Mouse (Mus musculus): ENCODE results near the gene Myo15b. TPM values are rescaled to one million over a fixed set of nuclear protein-coding genes. Genes with fewer than 3 reads are reported as not detected.

The Myo15b gene
- polyA plus RNA-seq, 1 experiment from 2014 or later = 16.5 TPM

DNA sequence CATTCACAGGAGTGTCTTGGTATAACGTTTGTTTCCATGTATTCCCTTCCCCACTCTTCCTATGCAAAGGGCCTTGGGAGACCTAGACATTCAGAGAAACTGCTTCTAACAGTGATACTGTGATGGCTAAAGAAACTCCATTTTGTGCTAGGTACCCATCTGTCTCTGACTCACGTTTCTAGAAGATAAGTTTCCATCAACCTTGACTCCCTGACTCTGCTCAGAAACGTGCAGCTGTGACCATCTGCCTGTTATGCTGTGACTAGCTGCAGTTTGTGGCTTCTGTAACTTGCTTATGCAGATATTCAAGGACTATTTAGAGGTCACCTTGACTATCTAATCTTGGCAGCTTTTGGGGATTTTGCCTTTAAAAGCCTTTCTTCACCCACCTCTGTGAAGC is 73.0 kb downstream of the Myo15b start:
- no peak for TF ChIP-seq CTCF (IDR thresholded peaks at IDR 0.05; ENCODE audit: low read depth)
- no peak overlapping the region for H3K4me3 ChIP-seq (replicated peaks; ENCODE audit: low read depth, low read length)
- H3K9me3 ChIP-seq (replicated peaks; ENCODE audit: low read length) = no peaks in the 10 kb centered on the region
- peaks cover 17% of the 10 kb centered on the region for H3K4me1 ChIP-seq (replicated peaks; ENCODE audit: insufficient read depth, low read length)
- WGBS = 66% methylated on average over 3 of the region's 3 CpGs
- H3K27me3 ChIP-seq (ENCODE audit: insufficient read depth, low read length) = no peaks in the 10 kb centered on the region
- H3K36me3 ChIP-seq (ENCODE audit: insufficient read depth, low read length) = peaks cover 9% of the 10 kb centered on the region
- no peak overlapping the region for H3K27ac ChIP-seq
- DNase-seq (ENCODE audit: low spot score) (no peak), ATAC-seq (replicated peaks; ENCODE audit: low FRiP score, low read depth) (no peak)
- H3K4me2 ChIP-seq (ENCODE audit: low read length) = no peak overlapping the region
- no peak overlapping the region for H3K9ac ChIP-seq (ENCODE audit: low read depth, low read length)

DNA sequence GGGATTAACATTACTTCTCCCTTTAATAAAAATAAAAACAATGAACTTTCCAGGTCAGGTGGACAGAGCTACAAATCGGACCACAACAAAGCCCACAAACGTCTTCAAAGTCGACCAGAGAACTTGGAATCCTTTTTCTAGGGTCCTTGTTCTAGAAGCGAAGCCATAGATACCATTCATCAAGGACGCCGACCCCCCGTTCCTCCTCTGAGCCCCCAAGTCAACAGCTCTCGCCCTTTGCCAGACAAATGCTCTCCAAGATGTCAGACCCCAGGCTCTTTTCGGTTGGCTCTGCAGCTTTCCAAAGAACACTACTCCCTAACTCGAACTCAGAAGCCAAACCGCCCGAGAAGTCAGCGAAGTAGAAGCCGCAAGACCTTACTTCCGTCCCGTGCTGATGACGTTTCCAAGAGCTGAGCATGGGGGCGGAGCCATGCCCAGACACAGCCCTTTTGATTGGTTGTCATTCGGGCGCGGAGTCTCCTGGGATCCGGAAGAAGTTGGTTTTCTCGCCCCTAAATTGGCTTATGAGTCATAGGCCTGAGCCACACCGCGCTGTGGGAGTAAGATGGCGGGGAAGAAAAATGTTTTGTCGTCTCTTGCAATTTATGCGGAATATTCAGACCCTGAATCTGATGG is 75.0 kb downstream of the Myo15b start, which contains the start of the genes Sap30bp and Recql5:
TSS of gene Sap30bp (plus strand) at position 175 of the 639 bp plus-strand sequence.
TSS of gene Recql5 (minus strand) at position 370 of the 639 bp plus-strand sequence.
- ATAC-seq (replicated peaks; ENCODE audit: low FRiP score, low read depth) (peak; percentile 99), DNase-seq (ENCODE audit: low spot score) (peak; percentile 99)
- H3K9ac ChIP-seq (ENCODE audit: low read depth, low read length) = peak within 1 kb of the TSS; percentile 73
- no peaks in the 10 kb centered on the region for H3K27me3 ChIP-seq (ENCODE audit: insufficient read depth, low read length)
- H3K27ac ChIP-seq = no peak within 1 kb of the TSS
- peaks cover 17% of the 10 kb centered on the region for H3K4me1 ChIP-seq (replicated peaks; ENCODE audit: insufficient read depth, low read length)
- TF ChIP-seq CTCF (IDR thresholded peaks at IDR 0.05; ENCODE audit: low read depth) = no peak
- no peaks in the 10 kb centered on the region for H3K9me3 ChIP-seq (replicated peaks; ENCODE audit: low read length)
- peaks cover under 1% of the 10 kb centered on the region; the same call in 1 of the 2 replicates for H3K36me3 ChIP-seq (ENCODE audit: insufficient read depth, low read length)
- peak within 1 kb of the TSS; percentile 81 for H3K4me2 ChIP-seq (ENCODE audit: low read length)
- H3K4me3 ChIP-seq (replicated peaks; ENCODE audit: low read depth, low read length) = peak within 1 kb of the TSS; percentile 83
- under 1% methylated on average over 28 of the region's 28 CpGs for WGBS

DNA sequence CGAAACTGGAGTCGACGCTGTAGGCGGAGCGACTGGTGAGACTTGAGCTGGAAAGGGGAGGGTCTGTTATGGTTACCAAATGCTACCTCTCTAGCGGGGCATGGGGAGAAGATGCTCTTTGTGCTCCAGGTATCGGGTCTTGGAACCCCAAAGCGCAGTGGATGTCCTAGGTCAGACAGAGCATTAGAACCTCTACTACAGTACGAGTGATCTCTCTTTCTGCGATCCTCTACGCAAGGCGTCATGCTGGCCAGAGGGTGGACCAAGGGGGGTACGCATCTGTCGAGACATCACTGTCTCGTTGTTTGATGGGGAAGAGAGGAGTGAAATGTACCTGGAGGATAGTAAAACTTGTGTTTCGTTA is 75.5 kb downstream of the Myo15b start:
- no peak overlapping the region for H3K27ac ChIP-seq
- 0 out of 2 replicates have a peak, but pooled peaks have one; percentile 38 for ATAC-seq (replicated peaks; ENCODE audit: low FRiP score, low read depth)

DNA sequence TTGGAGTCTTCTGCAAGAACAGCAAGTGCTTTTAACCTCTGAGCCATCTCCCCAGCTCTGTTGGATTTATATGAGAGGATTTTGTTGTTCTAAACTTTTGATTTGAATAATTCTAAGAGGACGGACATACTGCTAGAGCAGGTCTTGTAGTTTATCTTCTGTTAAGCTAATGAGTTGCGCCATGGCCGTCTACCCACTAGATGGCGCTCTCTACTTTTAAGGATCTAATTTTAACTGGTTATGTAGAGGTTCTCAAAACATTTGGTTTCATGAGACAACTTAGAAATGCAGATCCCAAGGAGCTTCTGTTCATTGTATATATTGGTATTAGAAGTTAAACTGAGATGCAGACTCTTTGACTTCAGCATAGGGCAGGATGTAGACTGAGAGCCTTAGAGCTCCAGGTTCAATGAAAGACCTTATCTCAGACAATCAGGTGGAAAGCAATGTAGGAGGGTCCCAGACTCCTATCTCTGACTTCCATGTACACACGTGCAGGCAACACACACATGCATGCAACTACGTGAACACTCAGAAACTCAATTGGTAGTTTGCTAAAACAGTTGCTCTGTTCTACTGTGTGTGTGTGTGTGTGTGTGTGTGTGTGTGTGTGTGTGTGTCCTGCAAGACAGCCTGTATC is 81.6 kb downstream of the Myo15b start:
- no peak overlapping the region for H3K4me3 ChIP-seq (replicated peaks; ENCODE audit: low read depth, low read length)
- no peak overlapping the region for H3K27ac ChIP-seq
- H3K9ac ChIP-seq (ENCODE audit: low read depth, low read length) = no peak overlapping the region
- no peaks in the 10 kb centered on the region for H3K27me3 ChIP-seq (ENCODE audit: insufficient read depth, low read length)
- H3K9me3 ChIP-seq (replicated peaks; ENCODE audit: low read length) = no peaks in the 10 kb centered on the region
- WGBS = 39% methylated on average over 6 of the region's 6 CpGs
- DNase-seq (ENCODE audit: low spot score) = peak; percentile 88
- no peak overlapping the region for H3K4me2 ChIP-seq (ENCODE audit: low read length)
- H3K36me3 ChIP-seq (ENCODE audit: insufficient read depth, low read length) = peaks cover 21% of the 10 kb centered on the region; the same call in 1 of the 2 replicates
- ATAC-seq (replicated peaks; ENCODE audit: low FRiP score, low read depth) = no peak
- TF ChIP-seq CTCF (IDR thresholded peaks at IDR 0.05; ENCODE audit: low read depth) = peak; percentile 86
- H3K4me1 ChIP-seq (replicated peaks; ENCODE audit: insufficient read depth, low read length) = 0 out of 2 replicates have a peak, but pooled peaks cover under 1% of the 10 kb centered on the region

More for the DNA sequence above, 75.5 kb downstream of the Myo15b start:
- DNase-seq (ENCODE audit: low spot score) = no peak
- Histone ChIP-seq H3K4me1 (replicated peaks; ENCODE audit: insufficient read depth, low read length) (peaks cover 17% of the 10 kb centered on the region), H3K9ac (ENCODE audit: low read depth, low read length) (peak overlapping the region; percentile 73), H3K9me3 (replicated peaks; ENCODE audit: low read length) (no peaks in the 10 kb centered on the region), H3K4me2 (ENCODE audit: low read length) (peak overlapping the region; percentile 58), H3K36me3 (ENCODE audit: insufficient read depth, low read length) (0 out of 2 replicates have a peak, but pooled peaks cover under 1% of the 10 kb centered on the region), H3K4me3 (replicated peaks; ENCODE audit: low read depth, low read length) (peak overlapping the region; percentile 83), H3K27me3 (ENCODE audit: insufficient read depth, low read length) (no peaks in the 10 kb centered on the region)
- TF ChIP-seq CTCF (IDR thresholded peaks at IDR 0.05; ENCODE audit: low read depth) = no peak
- WGBS = under 1% methylated on average over 16 of the region's 16 CpGs

DNA sequence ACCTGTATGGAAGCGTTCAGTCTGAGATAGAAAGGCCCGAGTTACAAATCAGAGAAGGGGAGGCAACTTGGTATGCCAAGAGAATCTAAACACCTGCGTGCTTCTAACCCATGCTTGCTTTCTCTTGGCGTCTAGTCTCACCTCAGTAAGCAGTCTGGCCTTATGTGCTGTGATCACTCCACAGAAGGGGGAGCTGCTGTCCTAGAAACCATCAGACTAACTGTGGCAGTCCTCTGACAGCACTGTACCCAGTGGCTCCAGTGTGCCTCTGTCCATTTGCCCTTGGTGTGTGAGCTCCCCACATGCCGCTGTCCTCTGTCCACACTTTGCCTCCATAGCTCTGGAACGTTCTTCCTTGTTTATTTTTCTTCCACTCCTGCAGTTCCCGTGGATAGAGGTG is 83.8 kb downstream of the Myo15b start:
- H3K27me3 ChIP-seq (ENCODE audit: insufficient read depth, low read length) = no peaks in the 10 kb centered on the region
- no peak overlapping the region for H3K4me2 ChIP-seq (ENCODE audit: low read length)
- no peaks in the 10 kb centered on the region for H3K9me3 ChIP-seq (replicated peaks; ENCODE audit: low read length)
- 75% methylated on average over 7 of the region's 7 CpGs for WGBS
- H3K27ac ChIP-seq = no peak overlapping the region
- H3K9ac ChIP-seq (ENCODE audit: low read depth, low read length) = no peak overlapping the region
- DNase-seq (ENCODE audit: low spot score) (no peak), ATAC-seq (replicated peaks; ENCODE audit: low FRiP score, low read depth) (no peak)
- peaks cover 34% of the 10 kb centered on the region for H3K36me3 ChIP-seq (ENCODE audit: insufficient read depth, low read length)
- peak; percentile 23; the same call in 1 of the 2 replicates for TF ChIP-seq CTCF (IDR thresholded peaks at IDR 0.05; ENCODE audit: low read depth)
- H3K4me1 ChIP-seq (replicated peaks; ENCODE audit: insufficient read depth, low read length) = no peaks in the 10 kb centered on the region
- H3K4me3 ChIP-seq (replicated peaks; ENCODE audit: low read depth, low read length) = no peak overlapping the region

Other genes with a start within 250 kb of the Myo15b start
- gene Mif4gd, start 245.4 kb upstream of the Myo15b start, polyA plus RNA-seq (2015; fragmentation: Nextera tagmentation; extraction: Ambion mirVana) = 57.3 and 61.6 TPM in 2 replicates
- 49.7 and 57.9 TPM in 2 replicates for gene Slc25a19, start 230.1 kb upstream of the Myo15b start, polyA plus RNA-seq (2015; fragmentation: Nextera tagmentation; extraction: Ambion mirVana)
- gene Grb2, start 149.8 kb upstream of the Myo15b start, polyA plus RNA-seq (2015; fragmentation: Nextera tagmentation; extraction: Ambion mirVana) = 69.9 and 72.8 TPM in 2 replicates
- gene Tmem94, start 93.0 kb upstream of the Myo15b start, polyA plus RNA-seq (2015; fragmentation: Nextera tagmentation; extraction: Ambion mirVana) = 19.6 TPM in 2 replicates
- 14.2 and 14.4 TPM in 2 replicates for gene Caskin2, start 44.8 kb upstream of the Myo15b start, polyA plus RNA-seq (2015; fragmentation: Nextera tagmentation; extraction: Ambion mirVana)
- gene Tsen54, start 43.7 kb upstream of the Myo15b start, polyA plus RNA-seq (2015; fragmentation: Nextera tagmentation; extraction: Ambion mirVana) = 34.7 and 36.2 TPM in 2 replicates
- 54.5 and 61.2 TPM in 2 replicates for gene Llgl2, start 34.4 kb upstream of the Myo15b start, polyA plus RNA-seq (2015; fragmentation: Nextera tagmentation; extraction: Ambion mirVana)
- 11.1 and 12.1 TPM in 2 replicates for gene Smim5, start 41.6 kb downstream of the Myo15b start, polyA plus RNA-seq (2015; fragmentation: Nextera tagmentation; extraction: Ambion mirVana)
- gene Smim6, start 53.6 kb downstream of the Myo15b start, polyA plus RNA-seq (2015; fragmentation: Nextera tagmentation; extraction: Ambion mirVana) = 13.7 and 16.1 TPM in 2 replicates
- 37.2 and 40.1 TPM in 2 replicates for gene Sap30bp, start 74.9 kb downstream of the Myo15b start, polyA plus RNA-seq (2015; fragmentation: Nextera tagmentation; extraction: Ambion mirVana)
- 11.1 and 11.7 TPM in 2 replicates for gene Recql5, start 75.1 kb downstream of the Myo15b start, polyA plus RNA-seq (2015; fragmentation: Nextera tagmentation; extraction: Ambion mirVana)
- 2.9 and 3.1 TPM in 2 replicates for gene Itgb4, start 116.3 kb downstream of the Myo15b start, polyA plus RNA-seq (2015; fragmentation: Nextera tagmentation; extraction: Ambion mirVana)
- 149 and 156 TPM in 2 replicates for gene Galk1, start 154.3 kb downstream of the Myo15b start, polyA plus RNA-seq (2015; fragmentation: Nextera tagmentation; extraction: Ambion mirVana)
- 1,980 and 2,021 TPM in 2 replicates for gene H3f3b, start 169.6 kb downstream of the Myo15b start, polyA plus RNA-seq (2015; fragmentation: Nextera tagmentation; extraction: Ambion mirVana)
- 21.4 and 23.3 TPM in 2 replicates for gene Unk, start 171.9 kb downstream of the Myo15b start, polyA plus RNA-seq (2015; fragmentation: Nextera tagmentation; extraction: Ambion mirVana)
- 0.54 and 0.75 TPM in 2 replicates for gene Unc13d, start 219.6 kb downstream of the Myo15b start, polyA plus RNA-seq (2015; fragmentation: Nextera tagmentation; extraction: Ambion mirVana)
- gene Wbp2, start 228.6 kb downstream of the Myo15b start, polyA plus RNA-seq (2015; fragmentation: Nextera tagmentation; extraction: Ambion mirVana) = 121 and 125 TPM in 2 replicates

Data from kidney, postnatal 0 days (tissue).